Mouse (Mus musculus) left cerebral cortex, postnatal 14 days (tissue): Measurements from ENCODE around the gene Fam172a. TPM values are rescaled to one million over a fixed set of nuclear protein-coding genes. Genes with fewer than 3 reads are reported as not detected.
"Not testable (repeated sequence)": the region's sequence is repeated elsewhere in the genome, so short reads cannot be mapped to it uniquely, and the experiment has no call there.

Experiments
- DNase-seq, 2 experiments: peaks; one replicate each; pipeline ENCODE4 v3.0.0; 2021 to 2022; ENCODE audit warnings: low spot score in 2 of 2, mixed read lengths in 1 of 2
- intact Hi-C: fragments of 180-260 bp; cut with DNase I; formaldehyde crosslinking; loops from one replicate; pipeline ENCODE4 v1.15.1; 2025
- long read RNA-seq, 2 experiments: library from polyadenylated mRNA; stranded (forward); transcript quantifications; one replicate each; pipeline ENCODE4 v2.0.0; 2021
- total RNA-seq, 2 experiments: library from RNA; stranded (reverse); gene quantifications; 2 replicates each; pipeline ENCODE4 v1.2.3; 2021

The Fam172a gene
- total RNA-seq: 10 to 100 TPM; 39.8 to 41.5 TPM
- long read RNA-seq, experiment 1, transcript Fam172a-202 (9 exons, 2,242 nt): minor isoform, 5 of 53 reads
- long read RNA-seq, experiment 1, transcript Fam172a-201 (10 exons, 3,892 nt): major isoform, 23 of 53 reads
- long read RNA-seq, experiment 1, partial matches to known transcripts: 2 of 53 reads
- long read RNA-seq, experiment 1, other reads (novel, unspliced or antisense): 23 of 53 reads
- long read RNA-seq, experiment 2, transcript Fam172a-202 (9 exons, 2,242 nt): minor isoform, 8 of 38 reads
- long read RNA-seq, experiment 2, transcript Fam172a-201 (10 exons, 3,892 nt): major isoform, 13 of 38 reads
- long read RNA-seq, experiment 2, partial matches to known transcripts: 8 of 38 reads
- long read RNA-seq, experiment 2, other reads (novel, unspliced or antisense): 8 of 38 reads

DNA sequence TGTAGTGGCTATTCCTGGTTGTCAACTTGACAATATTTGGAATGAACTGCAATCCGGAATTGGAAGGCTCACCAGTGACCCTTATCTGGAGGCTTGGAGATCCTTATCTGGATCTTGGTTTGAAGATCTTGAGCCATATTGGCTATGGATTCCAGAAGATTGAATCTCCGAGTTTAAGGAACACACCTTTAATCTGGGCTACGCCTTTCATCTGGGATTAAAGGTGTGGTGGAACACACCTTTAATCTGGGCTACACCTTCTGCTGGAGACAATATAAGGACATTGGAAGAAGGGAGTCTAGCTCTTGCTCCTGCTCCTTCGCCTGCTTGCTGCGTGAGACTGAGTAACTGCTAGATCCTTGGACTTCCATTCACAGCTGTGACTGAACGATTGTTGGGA lies at the start of gene Fam172a:
Gene Fam172a, plus strand, starts transcription at position 301 of the 400 bp plus-strand sequence.
- DNase-seq, intact Hi-C loops: not testable (repeated sequence)

DNA sequence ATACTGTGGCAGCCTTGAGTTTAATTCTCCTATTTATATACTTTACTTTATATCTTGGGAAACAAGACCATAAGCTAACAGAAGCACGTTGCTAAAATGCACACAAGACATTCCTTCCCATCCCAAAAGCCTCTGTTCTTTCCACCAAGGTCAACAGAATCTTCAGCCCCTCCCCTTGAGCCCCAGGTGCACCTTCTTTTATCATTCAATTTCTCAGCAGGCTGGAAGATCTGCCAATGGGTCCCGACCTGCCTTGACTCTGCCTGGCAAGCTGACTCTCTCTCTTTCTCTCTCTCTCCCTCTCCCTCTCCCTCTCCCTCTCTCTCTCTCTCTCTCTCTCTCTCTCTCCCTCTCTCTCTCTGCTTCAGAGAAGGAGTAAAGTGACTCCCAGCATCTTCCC lies 13.2 kb upstream of the Fam172a start:
- intact Hi-C loops: no loop called here
- DNase-seq: no peak

DNA sequence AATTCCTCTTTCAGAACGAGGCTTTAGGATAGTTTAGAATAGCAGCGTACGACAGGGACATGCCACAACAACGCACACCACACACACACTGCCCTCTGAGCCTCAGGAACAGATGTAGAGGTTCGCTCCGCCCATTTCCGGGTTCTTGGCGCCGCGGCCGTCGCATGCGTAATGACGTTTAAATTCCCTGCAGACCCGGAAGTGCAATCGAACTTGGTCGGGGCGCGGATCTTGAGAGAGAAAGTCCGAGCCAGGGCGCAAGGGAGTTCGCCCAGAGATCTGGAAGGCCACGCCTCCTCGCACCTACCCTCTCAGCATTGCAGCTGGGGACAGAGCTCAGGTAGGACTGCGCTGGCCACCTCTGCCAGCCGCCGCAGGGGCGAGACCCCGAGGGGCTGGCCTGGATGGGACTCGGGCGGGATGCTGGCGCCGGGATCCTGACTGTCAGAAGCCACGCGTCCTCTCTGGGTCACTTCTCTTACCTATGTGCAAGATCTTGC lies 6.7 kb downstream of the Fam172a start:
- peak; percentile 92 to 93 for DNase-seq
- intact Hi-C loops: no loop called here

DNA sequence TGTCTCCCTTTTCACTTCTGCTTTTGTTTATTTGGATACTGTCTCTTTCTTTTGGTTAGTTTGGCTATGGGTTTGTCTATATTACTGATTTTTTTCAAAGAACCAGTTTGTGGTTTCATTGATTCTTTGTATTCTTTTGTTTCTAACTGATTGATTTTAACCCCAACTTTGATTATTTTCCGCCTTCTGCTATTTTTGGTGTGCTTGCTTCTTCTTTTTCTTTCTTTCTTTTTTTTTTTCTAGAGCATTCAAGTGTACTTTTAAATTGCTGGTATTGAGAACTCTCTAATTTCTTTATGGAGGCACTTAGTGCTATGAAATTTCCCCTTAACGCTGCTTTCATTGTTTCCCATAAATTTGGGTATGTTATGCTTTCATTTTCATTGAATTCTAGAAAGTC lies 15.7 kb downstream of the Fam172a start:
- DNase-seq: no peak
- intact Hi-C loops: no loop called here

DNA sequence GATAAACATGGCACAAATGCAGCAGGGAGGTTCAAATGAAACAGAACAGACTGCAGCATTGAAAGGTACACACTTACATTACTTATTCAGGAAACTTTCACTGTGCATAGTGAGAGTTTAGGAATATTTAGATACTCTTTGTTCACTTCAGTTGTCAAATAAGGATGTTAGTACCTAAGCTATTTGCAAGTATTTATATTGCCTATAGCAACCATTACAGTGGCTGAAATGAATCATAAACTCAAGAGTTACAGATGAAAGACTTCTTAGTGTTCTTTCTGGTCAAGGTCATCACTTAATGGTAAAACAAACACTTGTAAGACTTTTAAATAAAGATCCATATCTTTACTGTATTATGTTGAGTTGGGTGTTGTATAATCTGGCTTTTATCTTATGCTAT lies 41.0 kb downstream of the Fam172a start:
- intact Hi-C loops: no loop called here
- no peak for DNase-seq

DNA sequence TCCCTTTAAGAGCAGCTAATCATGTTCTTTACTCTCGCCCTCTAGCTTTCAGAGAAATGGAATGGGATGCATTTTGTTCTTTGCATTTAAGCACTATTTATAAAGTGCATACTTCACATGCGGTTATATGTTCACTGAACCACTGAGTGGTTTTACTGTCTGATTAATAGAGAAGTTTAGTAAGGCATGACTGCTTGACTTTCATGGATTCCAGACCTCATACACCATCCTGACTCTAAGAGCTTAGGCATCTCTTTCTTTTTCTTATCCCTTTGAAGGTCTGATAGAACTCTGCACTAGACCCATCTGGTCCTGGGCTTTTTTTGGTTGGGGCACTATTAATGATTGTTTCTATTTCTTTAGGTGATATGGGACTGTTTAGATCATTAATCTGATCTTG lies 75.8 kb downstream of the Fam172a start:
- intact Hi-C loops: no loop called here
- DNase-seq: no peak

DNA sequence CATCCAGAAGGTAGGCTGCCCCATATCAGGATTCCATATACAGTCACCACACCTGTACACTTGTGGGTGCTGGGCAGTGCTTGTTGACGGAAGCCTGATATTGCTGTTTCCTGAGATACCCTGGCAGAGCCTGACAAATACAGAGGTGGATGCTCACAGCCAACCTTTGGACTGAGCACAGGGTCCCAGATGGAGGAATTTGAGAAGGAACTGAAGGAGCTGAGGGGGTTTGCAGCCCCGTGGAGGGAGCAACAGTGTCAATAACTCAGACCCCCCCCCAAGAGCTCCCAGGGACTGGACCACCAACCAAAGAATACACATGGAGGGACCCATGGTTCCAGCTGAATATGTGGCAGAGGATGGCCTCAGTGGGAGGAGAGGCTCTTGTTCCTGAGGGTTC lies 105.5 kb downstream of the Fam172a start:
- intact Hi-C loops, DNase-seq: not testable (repeated sequence)

DNA sequence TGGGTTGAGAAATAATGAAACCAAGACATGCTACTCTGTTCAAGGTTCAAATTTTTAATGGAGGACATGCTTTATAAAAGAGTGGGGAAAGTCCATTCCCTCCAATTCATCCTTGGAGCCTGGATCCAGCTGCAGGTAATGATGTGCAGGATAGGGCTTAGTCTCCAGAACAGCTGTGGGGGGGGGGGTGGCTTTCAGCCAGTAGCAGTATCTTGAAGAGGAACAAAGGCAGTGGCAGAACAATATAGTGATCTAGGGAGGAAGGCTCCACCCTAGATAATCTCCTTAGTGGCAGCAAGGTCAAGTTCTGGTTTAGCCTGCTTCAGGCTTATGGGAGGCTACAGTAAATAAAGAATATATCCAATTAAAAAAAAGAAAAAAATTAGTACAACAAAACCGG lies 108.6 kb downstream of the Fam172a start:
- no peak for DNase-seq
- intact Hi-C loops: no loop called here

DNA sequence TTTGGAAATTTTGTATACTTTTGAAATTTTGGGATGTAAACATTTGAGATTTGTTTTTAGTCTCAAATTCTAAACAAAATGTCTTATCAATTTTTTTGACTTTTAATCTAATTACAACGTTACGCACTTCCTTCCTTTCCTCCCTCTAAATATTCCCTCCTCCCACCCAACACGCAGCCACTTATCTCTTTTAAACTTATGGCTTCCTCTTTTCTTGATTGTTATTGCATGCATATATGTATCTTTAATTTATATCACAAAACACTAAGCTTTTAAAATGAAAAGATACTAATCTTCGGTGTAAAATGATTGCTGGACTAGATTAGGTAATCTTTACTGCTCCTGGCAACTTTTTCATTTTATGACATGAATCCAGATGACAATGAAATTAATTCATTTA lies 124.3 kb downstream of the Fam172a start:
- DNase-seq: no peak
- intact Hi-C loops: no loop called here

DNA sequence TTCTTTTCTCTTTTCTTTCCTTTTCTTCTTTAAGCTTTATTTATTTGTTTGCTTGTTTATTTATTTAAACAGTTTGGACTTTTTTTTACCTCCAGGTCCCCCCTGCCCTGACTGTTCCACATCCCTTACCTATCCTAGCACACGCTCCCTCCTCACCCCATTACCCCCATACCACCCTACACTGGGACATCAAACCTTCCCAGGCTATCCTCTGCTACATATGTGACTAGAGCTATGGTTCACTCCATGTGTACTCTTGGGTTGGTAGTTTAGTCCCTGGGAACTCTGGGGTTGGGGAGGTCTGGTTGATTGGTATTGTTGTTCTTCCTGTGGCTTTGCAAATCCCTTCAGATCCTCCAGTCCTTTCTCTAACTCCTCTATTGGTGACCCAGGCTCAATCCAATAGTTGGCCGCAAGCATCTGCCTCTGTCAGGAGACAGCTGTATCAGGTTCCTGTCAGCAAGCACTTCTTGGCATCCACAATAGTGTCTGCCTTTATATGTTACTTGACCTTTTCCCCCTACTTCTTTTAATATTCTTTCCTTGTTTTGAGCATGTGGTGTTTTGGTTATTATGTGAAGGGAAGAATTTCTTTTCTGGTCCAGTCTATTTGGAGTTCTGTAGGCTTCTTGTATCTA lies 141.3 kb downstream of the Fam172a start:
- DNase-seq: no peak
- intact Hi-C loops: no loop called here

DNA sequence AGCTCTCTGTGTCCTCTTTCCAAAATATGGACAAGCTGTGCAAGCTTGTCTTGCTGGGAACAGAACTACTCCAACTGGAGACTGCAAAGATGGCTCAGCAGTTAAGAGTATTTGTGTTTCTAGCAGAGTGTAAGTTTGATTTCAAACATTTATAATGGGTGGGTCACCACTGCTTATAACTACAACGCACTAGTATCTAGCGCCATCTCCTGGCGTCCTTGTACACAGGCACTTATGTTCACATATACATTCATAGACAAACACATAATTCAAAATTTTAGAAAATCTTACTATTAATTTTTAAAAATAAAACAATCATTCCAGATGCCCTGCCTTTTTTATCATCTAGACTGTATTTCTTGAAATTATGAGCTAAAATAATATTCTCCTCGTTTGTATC lies 147.0 kb downstream of the Fam172a start:
- DNase-seq: no peak
- intact Hi-C loops: no loop called here

DNA sequence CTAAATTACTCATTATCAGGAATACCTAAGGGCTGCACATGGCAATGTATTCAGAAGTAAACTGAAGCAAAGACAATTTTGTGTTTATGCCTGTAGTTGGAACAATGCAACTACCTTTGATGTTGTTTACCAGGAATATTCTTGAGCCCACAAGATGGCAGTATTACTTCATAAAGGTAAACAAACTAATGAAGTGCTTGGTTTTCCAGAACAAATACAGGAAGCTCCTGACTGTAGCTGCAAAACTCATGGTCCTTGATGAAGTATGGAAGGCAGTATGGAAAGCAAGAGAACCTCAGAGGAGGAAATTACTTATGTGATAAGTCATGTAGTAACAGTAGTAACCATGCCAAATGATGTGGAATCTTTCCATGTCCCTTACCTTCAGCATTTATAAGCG lies 163.0 kb downstream of the Fam172a start:
- peak in 1 of 2 experiments; percentile 12 for DNase-seq
- intact Hi-C loops: no loop called here

DNA sequence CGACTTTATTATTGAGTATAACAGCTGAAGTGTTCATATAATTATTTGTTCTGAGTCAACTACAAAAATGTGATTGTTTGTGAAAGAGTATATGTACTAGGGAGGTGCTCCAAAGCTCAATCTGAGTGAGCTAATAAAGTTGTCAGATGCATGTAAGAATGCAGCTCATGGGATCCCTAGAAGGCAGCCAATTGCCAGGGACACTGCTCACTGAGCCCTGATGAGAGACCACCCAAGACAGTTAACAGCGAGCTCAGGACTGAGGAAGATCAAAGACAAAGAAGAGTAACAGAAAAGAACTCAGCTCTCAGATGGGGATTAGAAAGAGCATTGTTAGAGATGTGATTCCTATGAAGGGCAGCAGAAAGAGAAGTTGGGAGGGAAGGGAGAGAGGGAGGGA lies 166.5 kb downstream of the Fam172a start:
- intact Hi-C loops: no loop called here
- DNase-seq: no peak

DNA sequence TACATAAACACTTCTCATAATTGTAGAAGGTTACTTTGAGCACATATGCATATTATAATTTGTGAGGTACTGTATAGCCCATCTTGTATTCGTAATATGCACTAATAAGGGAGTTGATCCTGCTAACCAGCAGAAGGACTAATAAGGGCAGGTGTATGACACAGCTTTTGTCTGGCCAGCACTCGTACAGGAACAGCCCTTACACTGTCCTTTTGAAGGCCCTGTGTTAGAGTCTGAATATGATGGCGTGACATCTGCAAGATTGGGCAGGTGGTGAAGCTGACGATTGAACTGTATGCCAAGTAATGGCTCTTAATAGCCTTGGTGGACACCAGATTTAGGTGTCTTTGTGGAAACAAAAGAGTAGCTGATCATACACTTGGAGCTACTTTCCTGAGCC lies 176.3 kb downstream of the Fam172a start:
- intact Hi-C loops: no loop called here

DNA sequence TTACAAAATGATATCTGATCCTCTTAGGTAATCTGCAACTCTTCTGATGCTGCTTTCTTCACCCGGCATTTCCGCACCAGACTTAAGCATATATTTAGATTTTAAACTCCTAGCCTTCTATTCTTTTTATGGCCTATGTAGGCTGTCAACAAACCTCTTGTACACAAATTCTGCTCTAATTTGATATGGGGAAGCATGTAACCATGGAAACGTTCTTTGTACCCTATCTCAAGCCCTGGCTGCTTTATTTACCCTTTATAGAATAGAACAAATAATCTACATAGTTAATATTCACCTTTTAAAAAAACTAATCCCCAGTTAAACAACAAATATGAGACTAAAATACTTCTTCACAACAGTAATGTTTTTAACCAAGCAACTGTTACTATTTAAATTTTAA lies 176.7 kb downstream of the Fam172a start:
- intact Hi-C loops: no loop called here
- DNase-seq: no peak

More for the DNA sequence above, 176.3 kb downstream of the Fam172a start:
- no peak for DNase-seq

DNA sequence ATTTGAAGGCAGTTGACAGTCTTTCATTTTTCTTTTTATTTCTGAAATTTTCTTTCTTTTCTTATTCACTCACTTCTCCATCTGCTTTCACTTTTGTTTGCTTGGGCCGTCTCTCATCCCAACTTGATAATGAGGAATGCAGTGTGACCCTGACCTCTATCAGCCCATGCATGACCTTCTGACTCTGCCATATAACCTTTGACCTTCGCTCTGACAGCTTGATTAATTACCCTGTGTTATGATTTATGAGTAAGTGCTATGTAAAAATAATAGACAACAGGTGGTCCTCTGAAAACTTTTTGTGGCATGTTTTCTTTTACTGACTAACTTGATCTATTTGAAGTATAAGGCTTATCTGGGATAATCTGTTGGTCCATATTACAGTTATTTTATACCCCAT lies 195.8 kb downstream of the Fam172a start:
- intact Hi-C loops: no loop called here
- DNase-seq: no peak

DNA sequence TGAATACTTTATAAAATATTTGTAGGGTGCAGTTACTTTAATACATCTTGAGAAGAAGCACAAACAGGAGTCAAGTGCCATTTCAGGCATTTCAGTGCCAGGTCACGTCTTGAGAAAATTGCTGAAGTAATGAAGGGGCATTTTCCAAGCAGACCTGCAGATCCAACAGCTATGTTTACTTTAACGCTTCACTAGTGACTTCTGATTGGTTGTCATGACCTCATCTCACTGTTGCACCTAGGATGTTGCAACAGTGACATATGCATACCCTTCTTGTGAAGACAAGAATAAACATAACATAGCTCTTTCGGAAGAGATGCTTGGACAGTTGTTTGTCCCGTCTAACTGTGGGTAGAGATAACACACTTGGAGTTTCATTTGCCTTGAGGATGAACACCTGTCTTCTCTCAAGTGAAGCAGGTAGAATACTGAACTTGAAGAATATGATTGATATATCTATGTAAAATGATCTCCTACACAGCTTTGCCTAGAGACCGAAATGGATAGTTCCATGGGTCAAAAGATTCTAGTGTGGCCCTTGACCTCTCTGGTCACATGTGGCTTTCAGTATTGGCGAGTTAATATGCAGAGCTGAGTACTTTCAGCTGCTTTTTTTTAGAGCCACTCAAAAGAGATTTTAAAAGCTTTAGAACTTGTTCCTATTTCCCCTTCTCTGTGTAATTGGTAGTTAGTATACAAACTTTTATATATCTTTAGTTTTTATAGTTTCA lies 196.4 kb downstream of the Fam172a start:
- intact Hi-C loops: no loop called here

DNA sequence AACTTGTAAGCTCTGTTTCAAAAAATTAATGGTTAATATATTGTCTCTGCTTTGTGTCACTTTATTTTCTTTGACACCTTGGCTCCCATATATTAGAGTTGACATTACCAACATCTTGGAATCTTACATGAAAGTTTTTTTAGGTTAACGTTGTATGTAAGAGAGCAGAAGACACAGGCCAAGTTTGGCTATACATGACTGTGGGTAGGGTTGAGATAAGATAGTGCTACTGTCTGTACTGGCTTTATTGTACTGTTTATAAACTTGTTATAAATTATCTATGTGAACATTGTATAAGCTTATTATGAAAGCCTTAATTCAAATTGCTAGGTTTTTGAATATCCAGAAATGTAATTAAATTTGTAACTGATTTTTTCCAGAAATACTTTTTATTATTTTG lies 197.9 kb downstream of the Fam172a start:
- intact Hi-C loops: no loop called here
- DNase-seq: no peak

More for the DNA sequence above, 196.4 kb downstream of the Fam172a start:
- DNase-seq: no peak

DNA sequence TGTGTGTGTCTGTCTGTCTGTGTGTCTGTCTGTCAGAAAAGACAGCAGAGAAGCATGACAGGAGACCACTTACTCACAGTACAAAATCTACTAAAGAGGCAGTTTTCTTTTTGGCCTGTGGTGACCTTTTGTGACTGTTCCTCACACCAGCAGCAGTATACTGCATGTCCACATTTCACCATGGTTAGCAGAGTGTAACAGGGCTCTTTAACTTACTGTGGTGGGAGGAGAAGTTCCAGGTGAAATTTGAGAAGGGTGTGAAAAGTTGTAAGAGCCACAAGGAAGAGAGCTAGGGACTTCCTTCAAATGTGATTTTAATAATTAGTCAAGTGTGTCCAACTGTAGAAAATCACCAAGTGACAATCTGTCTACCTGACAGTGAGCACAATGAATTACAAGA lies 199.0 kb downstream of the Fam172a start:
- no peak for DNase-seq
- intact Hi-C loops: no loop called here

DNA sequence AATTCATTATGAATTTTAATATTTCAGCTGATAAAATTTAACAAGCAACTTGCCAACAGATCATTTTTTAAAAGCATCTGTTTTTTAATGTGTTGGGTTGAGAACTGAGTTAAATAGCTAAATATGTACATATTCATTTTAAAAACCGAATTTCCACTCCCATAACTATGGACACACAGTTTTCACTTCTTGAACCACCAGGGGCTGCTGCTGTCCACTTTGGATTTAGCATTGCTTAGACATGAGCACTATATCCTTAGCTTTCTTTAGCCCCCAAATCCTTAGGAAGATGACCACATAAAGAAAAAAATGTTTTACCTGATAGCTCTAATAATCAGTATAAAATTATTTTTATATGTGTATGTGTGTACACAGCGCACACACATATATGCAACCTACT lies 207.4 kb downstream of the Fam172a start:
- DNase-seq: no peak
- intact Hi-C loops: no loop called here
